Mouse (Mus musculus) fibroblast of lung, adult 2 months (primary cell): ENCODE measurements around the gene Cyct.

Experiments used
- DNase-seq: peaks from one replicate; pipeline ENCODE4 v3.0.0-alpha.2; 2011; ENCODE audit warnings: low read depth

The Cyct gene

GRCm38 (mm10) chr2:76334596-76334995 is 25.7 kb downstream of the Cyct start:
- no peak for DNase-seq

GRCm38 (mm10) chr2:76332161-76332805 is 28.0 kb downstream of the Cyct start:
- DNase-seq = peak; percentile 16

DNA sequence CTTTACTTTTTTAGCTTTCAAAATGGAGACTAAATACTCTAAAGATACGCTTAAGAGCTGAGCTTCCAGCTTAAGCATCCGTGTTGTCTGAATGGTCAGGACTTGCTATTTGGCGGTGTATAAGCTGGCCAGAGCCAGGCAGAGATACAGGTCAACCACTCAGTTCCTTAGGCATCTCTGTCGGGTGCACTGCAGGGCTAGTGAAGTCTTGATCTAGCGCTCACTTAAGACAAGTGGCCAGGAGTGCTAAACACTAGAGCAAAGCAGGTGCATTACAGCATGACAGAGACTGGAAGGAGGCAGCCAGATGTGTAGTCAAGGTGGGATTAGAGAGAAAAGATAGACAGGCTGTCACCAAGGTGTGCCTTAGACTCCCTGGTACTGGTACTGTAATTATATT is 30.2 kb downstream of the Cyct start:
- DNase-seq = no peak

- no peak for DNase-seq
Measured at GRCm38 (mm10) chr2:76326161-76326560, 34.1 kb downstream of the Cyct start.

DNA sequence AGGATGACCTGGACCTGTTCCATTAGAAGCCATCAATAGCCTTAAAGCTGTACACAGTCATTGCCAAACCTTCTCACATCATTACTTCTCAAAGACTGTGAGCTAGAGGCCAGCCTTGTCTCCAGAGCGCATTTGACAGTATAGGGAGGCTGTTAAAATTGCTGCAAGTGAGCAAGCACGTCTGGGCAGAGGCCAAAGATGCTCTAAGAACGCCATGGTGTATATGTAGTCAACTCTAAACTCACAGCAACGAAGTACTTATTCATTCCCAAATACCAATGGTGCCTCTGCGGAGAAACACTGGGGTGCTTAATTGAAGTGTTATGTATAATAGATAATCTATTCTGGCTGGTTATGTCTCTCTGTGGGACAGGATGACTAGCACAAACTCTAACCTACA is 35.8 kb downstream of the Cyct start:
- DNase-seq = no peak

DNA sequence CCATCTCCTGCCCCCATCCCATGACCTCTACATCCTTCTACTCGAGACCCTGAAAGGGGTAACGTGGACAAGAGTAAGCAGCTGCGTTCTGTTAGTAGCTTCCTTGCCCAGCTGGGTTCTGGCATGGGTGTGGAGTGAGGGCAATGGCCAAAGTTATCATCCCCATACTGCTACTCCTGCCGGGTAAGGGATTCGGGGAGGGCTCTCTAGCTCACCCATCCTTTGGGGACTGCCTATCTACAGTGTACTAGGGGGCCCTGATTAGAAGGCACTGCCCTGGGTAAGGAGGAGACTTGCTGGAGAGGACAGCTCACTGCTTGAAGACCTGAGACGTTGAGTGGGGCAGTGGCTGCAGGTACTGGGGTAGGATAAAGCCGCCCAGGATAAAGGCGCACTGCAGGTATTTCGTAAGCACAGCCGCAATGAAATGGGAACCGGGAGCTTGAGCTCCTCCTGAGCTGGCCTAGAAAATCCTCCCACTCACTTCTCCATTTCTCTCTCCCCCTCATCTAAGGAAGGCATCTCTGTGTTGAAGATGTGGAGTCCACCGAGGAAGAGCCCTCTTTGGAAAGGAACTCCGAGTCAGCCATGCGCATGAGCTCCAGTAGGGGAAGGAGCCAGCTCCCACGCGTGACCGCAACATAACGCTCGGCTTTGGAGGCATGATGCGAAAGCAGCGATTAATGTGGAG is 36.9 kb downstream of the Cyct start:
- no peak for DNase-seq

GRCm38 (mm10) chr2:76320336-76320735 is 39.9 kb downstream of the Cyct start:
- no peak for DNase-seq

GRCm38 (mm10) chr2:76319231-76319630 is 41.0 kb downstream of the Cyct start:
- DNase-seq = no peak
